Mouse (Mus musculus) regulatory T cell (primary cell): Measurements from ENCODE around the gene Zfp93.
"Not testable (repeated sequence)": the region's sequence is repeated elsewhere in the genome, so short reads cannot be mapped to it uniquely, and the experiment has no call there.

Source experiments
- in situ Hi-C: fragments of 300-600 bp; cut with MboI, MseI; formaldehyde crosslinking; loops from one replicate; pipeline ENCODE4 v1.15.1; 2025; ENCODE audit warnings: high pct_unique_total_duplicates

Zfp93 gene

DNA sequence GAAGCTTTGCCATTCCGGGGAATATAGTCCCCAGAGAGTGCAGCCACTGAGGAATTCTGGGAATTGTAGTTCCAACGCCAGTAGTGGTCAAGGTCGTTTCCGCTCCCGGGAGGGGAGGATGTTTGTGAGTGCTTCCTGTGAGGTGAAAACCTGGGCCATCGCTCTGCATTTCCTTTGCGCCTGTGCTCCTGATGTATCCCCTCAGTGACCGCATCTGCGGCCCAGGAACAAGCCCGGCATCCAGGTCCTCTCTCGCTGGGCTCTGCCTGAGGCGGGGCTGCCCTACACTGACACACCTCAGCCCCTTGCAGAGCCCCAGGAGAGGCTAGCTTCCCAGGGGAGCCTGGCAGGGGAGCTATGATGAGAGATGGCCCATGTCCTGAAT lies at the start of gene Zfp93:
Gene Zfp93 (plus strand): TSS at position 133 of the 385 bp plus-strand sequence.
- in situ Hi-C loops: no loop called here

- in situ Hi-C loops: no loop called here
Observed at GRCm38 (mm10) chr7:24237040-24237791, 33.0 kb upstream of the Zfp93 start, which contains the start of gene Zfp109. TSS of gene Zfp109 (minus strand) at chr7:24237560.

GRCm38 (mm10) chr7:24253779-24254615 lies 16.2 kb upstream of the Zfp93 start:
- in situ Hi-C loops: no loop called here

DNA sequence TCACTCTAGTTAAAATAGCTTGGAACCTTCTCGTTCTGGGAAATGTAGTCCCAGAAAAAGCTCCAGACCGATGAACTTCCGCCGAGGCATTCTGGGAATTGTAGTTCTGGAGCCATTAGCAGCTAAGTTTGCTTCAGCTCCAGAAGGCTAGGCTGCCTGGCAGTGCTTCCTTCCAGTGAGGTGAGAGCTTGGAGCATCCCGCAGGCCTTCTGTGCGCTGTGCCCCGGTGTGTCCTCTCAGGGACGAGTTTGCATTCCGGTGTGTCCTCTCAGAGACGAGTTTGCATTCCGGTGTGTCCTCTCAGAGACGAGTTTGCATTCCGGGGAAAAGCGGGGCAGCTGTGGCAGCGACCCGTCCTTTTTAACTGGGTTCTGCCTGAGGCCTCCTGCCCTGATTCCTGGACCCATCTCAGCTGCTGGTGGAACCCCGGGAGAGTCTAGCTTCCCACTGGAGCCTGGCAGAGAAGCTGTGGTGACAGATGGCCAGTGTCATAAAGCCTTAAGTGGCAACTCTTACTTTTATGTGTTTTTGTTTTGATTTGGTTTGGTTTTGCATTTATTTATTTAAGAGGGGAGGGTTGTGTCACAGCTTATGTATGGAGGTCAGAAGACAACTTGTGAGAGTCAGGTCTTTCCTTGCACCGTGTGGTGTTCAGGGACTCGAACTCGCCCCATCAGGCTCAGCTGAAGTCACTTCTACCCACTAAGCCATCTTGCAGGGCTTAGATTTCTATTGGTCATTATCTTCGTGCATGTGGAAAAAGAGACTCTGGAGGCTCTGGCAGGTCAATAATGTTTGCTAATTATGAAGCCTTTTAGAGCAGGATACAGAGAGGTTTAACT lies 15.4 kb upstream of the Zfp93 start, which contains the start of gene Zfp108:
Gene Zfp108 (plus strand): TSS at position 162 of the 842 bp plus-strand sequence.
- in situ Hi-C loops: no loop called here

- in situ Hi-C loops: no loop called here
Observed at GRCm38 (mm10) chr7:24259306-24259999, 10.8 kb upstream of the Zfp93 start.

DNA sequence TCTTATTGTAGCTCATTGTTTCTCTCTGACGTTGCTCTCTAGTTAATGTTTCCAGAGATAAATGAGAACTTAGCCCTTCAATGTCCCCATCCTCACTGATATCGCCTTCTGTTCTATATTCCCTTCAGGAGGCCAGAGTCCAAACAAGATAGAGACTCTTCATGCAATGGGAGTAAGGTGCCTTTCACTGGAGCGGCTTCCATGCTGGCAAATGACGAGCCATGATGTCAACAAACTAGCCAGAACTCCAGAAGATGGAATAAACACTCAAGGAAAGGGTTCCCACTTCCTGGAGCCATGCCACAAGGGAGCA lies 10.3 kb upstream of the Zfp93 start:
- in situ Hi-C loops: no loop called here

DNA sequence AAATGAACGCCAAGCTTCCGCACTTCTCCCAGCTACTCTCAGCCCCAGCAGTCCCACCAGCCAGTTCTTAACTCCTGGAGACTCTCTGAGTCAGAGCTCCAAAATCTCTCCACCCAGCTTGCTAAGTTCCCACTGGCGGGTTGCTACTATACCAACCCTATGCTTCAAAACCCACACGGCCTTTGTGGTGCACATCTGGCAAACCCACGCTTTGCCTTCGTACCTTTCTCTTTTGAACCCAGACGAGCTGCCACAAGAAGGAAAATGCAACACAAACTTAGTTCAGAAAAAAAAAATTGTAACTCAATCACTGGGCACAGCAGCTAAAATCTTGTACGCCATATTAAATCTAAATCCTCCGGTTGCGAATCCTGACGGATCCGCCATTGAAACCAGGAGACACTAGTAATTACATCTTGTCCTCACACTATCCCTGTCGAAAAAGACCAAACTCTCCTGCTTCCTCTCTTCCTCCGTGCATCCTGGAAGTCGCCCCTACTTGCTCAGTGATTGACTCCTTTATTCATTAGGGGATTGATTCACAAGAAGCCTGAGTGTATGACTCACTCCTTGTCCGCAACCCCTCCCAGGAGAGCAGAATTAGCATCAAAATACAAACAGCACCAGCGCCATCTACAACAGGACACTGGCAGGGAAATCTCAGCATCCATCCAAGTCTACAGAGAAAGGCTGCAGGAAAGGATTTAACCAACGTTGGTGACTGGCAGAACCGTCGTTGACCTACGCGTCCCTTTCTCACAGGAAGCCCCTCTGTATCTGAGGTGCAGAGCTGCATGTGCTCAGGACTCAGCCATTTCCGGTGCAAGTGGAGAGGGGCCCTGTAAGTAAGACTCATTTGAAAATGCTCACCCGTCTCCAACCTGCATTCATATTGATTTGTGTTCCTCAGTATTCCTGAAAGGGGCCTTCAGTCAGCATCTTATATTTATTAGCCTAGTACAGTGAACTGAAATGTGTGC lies 1.8 kb upstream of the Zfp93 start:
- in situ Hi-C loops: no loop called here

DNA sequence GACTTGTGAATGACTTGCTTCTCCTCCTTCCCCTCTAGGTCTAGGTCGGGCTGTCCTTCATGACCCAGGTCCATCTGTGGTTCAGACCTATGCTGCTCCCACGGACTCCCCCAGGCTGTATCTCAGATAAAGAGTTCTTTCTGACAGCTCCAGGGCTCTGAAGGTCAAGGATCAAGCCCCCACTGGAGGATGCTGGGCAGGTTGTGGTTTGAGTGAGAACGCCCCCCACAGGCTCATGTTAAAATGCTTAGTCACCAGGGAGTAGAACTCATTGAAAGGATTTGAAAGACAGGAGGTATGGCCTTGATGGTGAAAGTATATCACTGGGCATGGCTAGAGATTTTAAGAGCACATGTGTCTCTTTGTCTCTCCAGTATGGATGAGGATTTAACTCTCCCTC lies 964 bp upstream of the Zfp93 start:
- in situ Hi-C loops: no loop called here

GRCm38 (mm10) chr7:24269667-24270287 lies 443 bp upstream of the Zfp93 start:
- in situ Hi-C loops: no loop called here

DNA sequence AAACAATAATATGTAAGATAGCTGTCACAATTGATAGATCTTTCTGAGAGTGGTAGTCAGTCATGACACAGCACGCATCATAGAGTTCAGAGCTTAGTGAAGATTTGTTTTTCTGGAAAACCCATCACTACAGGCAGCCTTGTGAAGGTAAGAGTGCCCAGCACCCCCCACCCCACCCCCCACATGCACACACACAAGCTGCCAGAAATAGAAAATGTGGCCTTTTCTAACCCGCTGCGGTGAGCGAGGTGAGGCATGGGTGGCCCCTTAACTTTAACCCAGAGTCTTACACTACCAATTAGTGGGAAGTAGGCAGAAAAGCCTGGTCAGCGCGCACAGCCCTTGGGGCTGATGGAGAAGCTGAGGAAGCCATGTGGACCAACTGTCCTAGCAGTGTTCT lies 971 bp downstream of the Zfp93 start:
- in situ Hi-C loops: no loop called here

DNA sequence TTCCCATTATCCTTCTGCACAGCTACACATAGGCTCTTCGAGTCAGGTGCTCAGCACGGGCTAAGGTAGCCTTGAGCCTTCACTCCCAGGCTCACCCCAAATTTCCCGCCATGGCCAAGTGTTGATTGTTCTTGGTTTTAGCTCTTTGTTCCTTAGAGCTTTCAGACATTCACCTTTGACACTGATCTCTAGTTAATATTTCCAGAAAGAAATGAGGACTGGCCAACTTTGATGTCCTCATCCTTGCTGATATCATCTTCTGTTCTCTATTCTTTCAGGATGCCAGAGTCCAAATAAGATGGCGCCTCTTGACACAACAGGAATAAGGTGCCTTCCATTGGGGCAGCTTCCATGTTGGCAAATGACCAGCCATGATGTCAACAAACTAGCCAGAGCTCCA lies 4.2 kb downstream of the Zfp93 start:
- in situ Hi-C loops: no loop called here

GRCm38 (mm10) chr7:24278771-24279170 lies 8.6 kb downstream of the Zfp93 start:
- in situ Hi-C loops: not testable (repeated sequence)

DNA sequence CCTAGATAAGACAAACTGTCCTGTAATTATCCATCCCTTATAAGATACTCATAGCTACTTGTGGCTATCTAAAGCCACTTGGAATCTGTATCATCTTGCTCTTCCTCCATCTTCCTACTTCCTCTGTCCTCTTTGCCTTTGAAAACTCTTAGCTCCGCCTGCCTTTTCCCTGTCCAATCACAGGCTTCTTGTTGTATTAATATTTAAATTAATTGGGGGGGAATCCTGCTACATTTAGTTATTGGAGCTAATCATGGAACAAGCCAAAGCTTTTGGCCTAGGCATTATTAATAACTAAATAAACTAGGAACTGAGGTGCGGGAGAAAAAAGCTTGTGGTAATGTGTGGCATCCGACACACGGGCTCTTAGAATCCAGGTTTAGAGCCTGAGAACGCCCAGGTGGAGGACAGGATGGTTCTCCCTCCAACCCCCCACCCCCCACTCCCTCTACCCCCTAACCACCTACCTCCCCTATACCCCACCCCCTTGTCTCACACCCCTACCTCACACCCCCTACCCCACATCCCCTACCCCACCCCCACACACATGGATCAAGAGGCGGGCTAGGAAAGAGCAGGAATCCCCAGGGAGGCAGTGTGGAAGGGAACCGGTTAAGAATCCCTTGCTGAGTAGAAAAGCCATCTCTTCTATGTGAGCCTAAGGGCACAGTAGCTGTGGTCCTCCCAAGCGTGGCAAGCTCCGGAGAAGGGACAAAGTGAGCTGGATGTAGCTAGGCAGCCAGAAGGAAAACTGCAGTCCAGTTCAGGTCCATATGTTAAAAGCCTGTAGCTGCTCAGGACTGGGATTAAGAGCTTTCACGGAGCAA lies 10.0 kb downstream of the Zfp93 start:
- in situ Hi-C loops: loop anchor here (10.0 kb wide), 1 partner anchor 315 kb away; no protein-coding TSS in a partner anchor

DNA sequence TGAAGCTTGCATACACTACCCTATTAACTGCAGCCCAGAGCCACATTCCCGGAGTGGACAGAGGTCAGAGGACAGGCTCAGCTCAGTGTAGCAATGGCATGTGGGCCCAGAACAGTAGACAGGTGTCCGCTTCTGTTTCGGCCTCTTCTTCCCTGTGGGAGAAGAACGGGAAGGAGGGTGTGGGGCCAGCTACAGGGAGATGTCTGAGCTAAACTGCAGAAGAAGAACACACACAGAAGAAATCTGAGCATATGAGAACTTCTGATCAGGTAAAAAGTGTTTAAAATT lies 10.6 kb downstream of the Zfp93 start:
- in situ Hi-C loops: loop anchor here (10.0 kb wide), 1 partner anchor 316 kb away; no protein-coding TSS in a partner anchor

DNA sequence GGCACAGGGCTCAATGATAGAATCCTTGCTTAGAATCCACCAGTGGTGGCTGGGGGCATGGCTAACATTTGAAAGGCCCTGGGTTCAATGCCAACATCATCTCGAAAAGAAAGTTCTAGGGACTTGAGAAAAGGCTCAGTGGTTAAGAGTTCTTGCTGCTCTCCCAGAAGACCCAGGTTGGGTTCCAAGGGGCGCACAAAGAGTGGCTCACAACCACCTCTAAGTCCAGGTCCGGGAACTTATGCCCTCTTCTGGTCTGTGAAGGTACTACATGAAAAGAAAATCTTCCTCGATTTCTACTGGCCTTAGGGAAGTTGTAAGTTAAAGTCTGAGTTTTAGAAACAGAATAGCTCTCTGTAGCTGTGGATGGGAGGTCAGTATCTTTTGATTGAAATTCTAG lies 15.9 kb downstream of the Zfp93 start:
- in situ Hi-C loops: loop anchor here (10.0 kb wide), 1 partner anchor 321 kb away; no protein-coding TSS in a partner anchor

GRCm38 (mm10) chr7:24286916-24287315 lies 16.7 kb downstream of the Zfp93 start:
- in situ Hi-C loops: loop anchor here (10.0 kb wide), 1 partner anchor 322 kb away; no protein-coding TSS in a partner anchor

DNA sequence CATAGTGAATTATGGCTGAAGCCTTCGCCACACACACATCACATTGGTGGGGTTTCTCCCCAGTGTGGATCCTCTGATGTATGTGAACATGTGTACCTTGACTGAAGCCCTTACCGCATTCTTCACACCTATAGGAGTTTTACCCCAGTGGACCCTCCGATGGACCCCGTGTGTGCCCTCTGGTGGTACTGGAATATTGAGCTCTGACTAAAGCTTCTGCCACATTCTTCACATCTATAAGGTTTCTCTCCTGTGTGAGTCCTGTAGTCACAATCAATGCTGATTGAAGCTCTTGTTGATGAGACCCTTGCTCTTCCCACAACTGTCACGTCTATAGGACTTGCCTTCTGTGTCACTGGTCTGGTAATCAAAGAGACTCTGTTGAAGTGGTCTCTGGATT lies 17.4 kb downstream of the Zfp93 start:
- in situ Hi-C loops: loop anchor here (10.0 kb wide), 1 partner anchor 323 kb away; no protein-coding TSS in a partner anchor

- in situ Hi-C loops: loop anchor here (10.0 kb wide), 1 partner anchor 324 kb away; no protein-coding TSS in a partner anchor
Observed at GRCm38 (mm10) chr7:24288512-24288911, 18.3 kb downstream of the Zfp93 start.
